Mouse (Mus musculus) retina, embryonic 14.5 days (tissue): ENCODE measurements around the gene Mgat4d.
"Not testable (repeated sequence)": the region's sequence is repeated elsewhere in the genome, so short reads cannot be mapped to it uniquely, and the experiment has no call there.

Experiments
- DNase-seq: peaks from one replicate; pipeline ENCODE4 v3.0.0-alpha.2; 2015; ENCODE audit warnings: low spot score

The Mgat4d gene

GRCm38 (mm10) chr8:83348263-83348662, at the start of gene Mgat4d:
Gene Mgat4d, plus strand, starts transcription at chr8:83348471.
- no peak for DNase-seq

GRCm38 (mm10) chr8:83300135-83300534, 48.1 kb upstream of the Mgat4d start:
- no peak for DNase-seq

- no peak for DNase-seq
Observed at GRCm38 (mm10) chr8:83304946-83305345, 43.3 kb upstream of the Mgat4d start.

- DNase-seq, result no peak
Observed at GRCm38 (mm10) chr8:83309836-83310235, 38.4 kb upstream of the Mgat4d start.

GRCm38 (mm10) chr8:83315084-83315483, 33.2 kb upstream of the Mgat4d start:
- not testable (repeated sequence) for DNase-seq

- DNase-seq, result no peak
Observed at GRCm38 (mm10) chr8:83315691-83316090, 32.6 kb upstream of the Mgat4d start.

- DNase-seq, result no peak
Observed at GRCm38 (mm10) chr8:83320543-83320942, 27.7 kb upstream of the Mgat4d start.

GRCm38 (mm10) chr8:83322374-83322773, 25.9 kb upstream of the Mgat4d start:
- no peak for DNase-seq

- peak; percentile 12 for DNase-seq
Observed at GRCm38 (mm10) chr8:83323056-83323455, 25.2 kb upstream of the Mgat4d start.

GRCm38 (mm10) chr8:83327889-83328288, 20.4 kb upstream of the Mgat4d start:
- DNase-seq, result no peak

GRCm38 (mm10) chr8:83331567-83331898, 16.7 kb upstream of the Mgat4d start:
- no peak for DNase-seq

GRCm38 (mm10) chr8:83331899-83332697, 16.2 kb upstream of the Mgat4d start, which contains the start of gene Elmod2:
Gene Elmod2, minus strand, starts transcription at chr8:83332486.
- peak; percentile 99 for DNase-seq

GRCm38 (mm10) chr8:83332864-83333263, 15.4 kb upstream of the Mgat4d start:
- DNase-seq, result no peak

GRCm38 (mm10) chr8:83342076-83342475, 6.2 kb upstream of the Mgat4d start:
- DNase-seq, result no peak

- DNase-seq, result peak; percentile 66
Observed at GRCm38 (mm10) chr8:83342693-83343092, 5.6 kb upstream of the Mgat4d start.

GRCm38 (mm10) chr8:83351315-83351714, 3.0 kb downstream of the Mgat4d start:
- no peak for DNase-seq

- no peak for DNase-seq
Observed at GRCm38 (mm10) chr8:83363156-83363769, 15.0 kb downstream of the Mgat4d start.

- DNase-seq, result no peak
Observed at GRCm38 (mm10) chr8:83377231-83377630, 29.0 kb downstream of the Mgat4d start.

GRCm38 (mm10) chr8:83380141-83380540, 31.9 kb downstream of the Mgat4d start:
- DNase-seq, result no peak

GRCm38 (mm10) chr8:83381016-83381415, 32.7 kb downstream of the Mgat4d start:
- DNase-seq, result no peak

GRCm38 (mm10) chr8:83382850-83383249, 34.6 kb downstream of the Mgat4d start:
- DNase-seq, result no peak

GRCm38 (mm10) chr8:83389316-83390005, 41.2 kb downstream of the Mgat4d start, which contains the start of gene Clgn:
Gene Clgn, plus strand, starts transcription at chr8:83389867.
- DNase-seq, result peak; percentile 88
